Mouse (Mus musculus): ENCODE measurements around the gene Nodal.

DNA sequence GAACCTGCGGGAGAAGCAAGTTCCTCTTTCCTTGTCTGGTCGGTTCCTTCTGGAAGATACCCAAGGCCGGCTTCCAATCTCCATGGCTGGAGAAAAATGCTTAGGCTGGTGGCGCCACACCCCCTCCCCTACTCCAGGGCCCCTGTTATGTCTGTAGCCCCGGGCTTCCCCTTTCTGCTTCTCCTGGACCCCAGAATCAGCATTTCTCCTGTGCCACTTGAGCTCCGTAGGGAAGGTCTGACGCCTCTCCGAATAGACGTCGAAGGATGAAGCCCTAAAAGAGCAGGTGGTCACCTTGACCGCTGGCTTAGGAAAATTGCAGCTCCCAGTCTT lies 34.1 kb upstream of the Nodal start:
- no peak for TF ChIP-seq CTCF (IDR thresholded peaks at IDR 0.05; ENCODE audit: control insufficient read depth, insufficient read depth, insufficient read length)
- TF ChIP-seq MYOD1 (IDR thresholded peaks at IDR 0.05; ENCODE audit: control insufficient read depth, insufficient read length, low read depth): no peak

Data from C2C12 (cell line).